Mouse (Mus musculus) gastrocnemius, postnatal 25 days (tissue): Measurements from ENCODE around the gene Klhl2. TPM values are rescaled to one million over a fixed set of nuclear protein-coding genes. Genes with fewer than 3 reads are reported as not detected.

Experiments
- DNase-seq: peaks from one replicate; pipeline ENCODE4 v3.0.0; 2022
- long read RNA-seq, 2 experiments: library from polyadenylated mRNA; stranded (forward); transcript quantifications; one replicate each; pipeline ENCODE4 v2.0.0; 2021
- total RNA-seq, 2 experiments: library from RNA; stranded (reverse); gene quantifications; 1 replicate in 1 of 2; 2 replicates in 1 of 2; pipeline ENCODE4 v1.2.3; 2021

Gene Klhl2
- total RNA-seq, result 1 to 10 TPM; 5.3 to 6.6 TPM
- long read RNA-seq, experiment 1, partial matches to known transcripts, result 1 of 5 reads
- long read RNA-seq, experiment 1, other reads (novel, unspliced or antisense), result 1 of 5 reads
- long read RNA-seq, experiment 2, transcript Klhl2-201 (15 exons, 3,412 nt), result major isoform, 6 of 7 reads
- long read RNA-seq, experiment 2, partial matches to known transcripts, result 0 of 7 reads
- long read RNA-seq, experiment 2, other reads (novel, unspliced or antisense), result 1 of 7 reads

DNA sequence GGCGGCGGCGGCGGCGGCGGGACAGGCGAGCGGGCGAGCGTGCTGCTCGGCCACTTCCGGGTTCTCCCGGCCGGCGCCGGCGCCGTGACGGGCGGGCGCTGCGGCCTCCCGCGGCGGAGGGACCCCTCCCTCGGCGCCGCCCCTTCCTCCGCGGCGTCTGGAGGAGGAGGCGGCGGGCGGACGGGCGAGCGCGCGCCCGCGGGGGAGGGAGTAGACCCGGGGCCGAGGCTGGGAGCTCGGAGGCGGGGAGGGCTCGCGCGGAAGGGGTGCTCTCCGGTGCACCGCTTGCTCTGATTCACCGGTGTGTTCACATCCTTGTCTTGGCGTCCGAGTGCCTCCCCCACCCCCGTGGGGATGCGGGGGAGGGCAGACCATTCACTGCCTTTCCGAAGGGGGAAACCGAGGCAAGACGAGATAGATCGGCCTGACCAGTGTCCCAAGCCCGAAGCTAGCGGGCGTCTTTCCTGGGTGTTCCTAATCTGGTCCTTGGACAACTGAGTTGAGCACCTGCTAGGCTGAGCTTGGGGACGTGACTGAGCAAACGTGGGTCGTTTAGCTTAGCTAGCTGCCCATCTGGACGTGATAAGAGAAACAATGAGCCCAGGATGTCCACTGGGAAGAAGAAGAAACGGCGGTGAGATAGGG, at the start of gene Klhl2:
Klhl2 (minus strand) TSS at position 121 of the 645 bp plus-strand sequence.
- DNase-seq, result peak; percentile 81

DNA sequence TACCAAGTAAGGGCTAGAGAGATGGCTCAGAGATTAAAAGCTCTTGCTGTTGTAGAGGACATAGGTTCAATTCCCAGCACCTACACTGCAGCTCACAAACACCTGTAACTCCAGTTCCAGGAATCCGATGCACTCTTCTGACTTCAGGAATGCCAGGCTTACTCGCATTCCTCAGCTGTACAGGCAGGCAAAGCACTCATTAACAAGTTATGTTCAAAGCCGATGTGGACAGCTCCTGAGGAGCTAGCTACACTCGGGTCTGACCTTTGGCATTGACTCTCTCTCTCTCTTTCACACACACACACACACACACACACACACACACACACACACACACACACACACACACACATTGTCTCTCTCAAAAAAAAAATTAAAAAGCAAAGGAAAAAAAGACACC, 48.9 kb upstream of the Klhl2 start:
- no peak for DNase-seq

DNA sequence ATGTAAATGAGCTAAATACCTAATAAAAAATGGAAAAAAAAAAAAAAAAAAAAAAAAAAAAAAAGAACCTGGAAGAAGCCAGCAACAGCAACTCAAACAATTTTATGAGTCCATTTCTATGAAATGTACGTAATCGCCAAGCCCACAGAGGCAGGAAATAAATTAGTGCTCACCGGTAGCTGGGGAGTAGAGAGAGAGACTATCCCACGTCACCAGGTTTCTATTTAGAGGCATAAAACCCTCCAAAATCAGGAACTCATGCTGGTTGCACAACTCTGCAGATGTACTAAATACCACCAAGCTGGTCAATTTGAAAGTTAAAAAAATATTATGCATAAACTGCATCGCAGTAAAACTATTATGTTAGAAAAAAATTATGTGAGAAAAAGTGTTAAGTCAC, 46.9 kb upstream of the Klhl2 start:
- no peak for DNase-seq

DNA sequence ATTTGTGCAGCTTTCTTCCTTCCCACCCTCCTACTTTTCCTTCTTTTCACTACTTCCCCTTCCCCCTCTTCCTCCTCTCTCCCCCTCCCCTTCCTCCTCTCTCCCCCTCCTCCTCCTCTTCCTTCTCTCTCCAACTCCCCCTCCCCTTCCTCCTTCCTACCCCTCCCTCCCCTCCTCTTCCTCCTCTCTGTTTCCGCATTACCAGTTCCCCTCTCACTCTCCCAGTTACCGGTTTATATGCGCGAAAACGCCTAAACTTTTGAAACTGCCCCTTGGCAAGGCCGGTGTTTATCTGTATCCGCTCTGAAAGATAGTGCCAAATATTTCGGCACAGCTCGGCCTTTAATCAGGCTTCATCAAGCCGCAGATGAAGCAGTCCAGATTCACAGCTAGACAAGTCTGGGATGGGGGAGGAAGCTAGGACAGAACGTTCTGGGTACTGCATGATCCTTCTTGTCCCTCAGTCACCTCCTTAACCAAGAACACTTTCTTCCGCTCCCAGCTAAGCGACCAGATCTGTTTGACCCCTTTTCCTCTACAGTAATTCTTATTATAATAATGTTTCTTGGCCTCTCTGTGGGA, 30.9 kb upstream of the Klhl2 start:
- DNase-seq, result peak; percentile 61

DNA sequence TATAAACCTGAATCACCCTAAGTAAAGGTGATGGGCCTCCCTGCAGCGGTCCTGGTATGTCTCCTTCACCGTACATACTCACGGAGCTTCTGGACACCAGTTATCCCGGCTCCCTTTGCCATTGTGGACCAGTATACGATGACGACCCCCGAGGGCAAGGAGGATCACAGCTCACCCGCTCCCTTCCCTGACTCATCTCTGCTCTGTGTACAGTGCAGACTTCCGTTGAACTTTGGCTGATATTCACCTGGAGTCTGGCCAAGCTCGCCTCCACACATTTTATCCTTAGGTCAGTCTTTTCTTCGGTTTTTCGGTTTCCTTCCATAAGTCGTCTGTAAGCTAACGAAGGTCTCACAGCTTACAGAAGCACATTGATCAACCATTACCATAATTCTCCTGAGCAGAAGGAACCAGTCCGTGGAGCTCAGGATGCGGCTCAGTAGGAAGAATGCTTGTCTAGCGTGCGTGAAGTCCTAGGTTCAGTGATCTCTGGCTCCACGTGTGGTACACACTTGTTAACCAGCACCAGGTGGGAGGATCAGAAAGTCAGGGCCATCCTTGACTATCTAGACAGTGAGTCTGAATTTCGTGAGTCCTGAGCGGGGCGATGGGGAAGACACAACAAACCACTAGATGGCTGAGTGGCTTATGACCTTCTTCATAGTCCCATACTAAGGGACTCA, 28.0 kb upstream of the Klhl2 start:
- DNase-seq, result no peak

DNA sequence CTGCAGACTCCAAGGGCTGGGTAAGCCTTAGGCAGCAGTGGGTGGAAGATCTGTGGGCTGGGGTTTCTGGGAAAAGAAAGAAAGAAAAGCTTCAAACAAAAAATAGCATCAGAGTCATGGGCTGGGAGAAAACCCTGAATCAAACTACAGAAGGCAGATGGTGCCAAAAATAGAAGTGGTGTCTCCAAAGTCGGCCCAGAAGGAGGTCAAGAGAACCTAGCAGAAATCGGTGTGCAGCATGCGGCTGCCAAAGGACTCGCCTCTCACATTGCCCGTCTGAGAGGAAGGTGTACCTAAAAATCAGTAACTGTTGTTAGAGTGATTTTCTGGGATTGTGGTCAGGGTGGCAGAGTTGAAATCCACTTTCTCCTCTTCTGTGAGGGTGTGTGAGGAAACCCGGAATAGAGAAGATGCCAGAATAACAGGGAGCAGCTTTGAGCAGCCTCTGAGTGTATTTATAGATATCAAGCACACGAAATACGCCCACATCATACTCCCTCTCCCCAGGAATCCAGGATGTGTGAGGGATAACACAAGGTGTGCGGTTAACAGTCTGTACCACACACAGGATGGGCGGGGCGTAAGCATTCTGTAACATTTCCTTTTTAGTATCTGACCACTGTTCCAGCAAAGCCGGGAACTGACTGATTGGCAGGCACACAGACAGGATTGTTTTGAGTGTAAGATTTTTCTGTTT, 21.8 kb upstream of the Klhl2 start:
- DNase-seq, result peak; percentile 8

DNA sequence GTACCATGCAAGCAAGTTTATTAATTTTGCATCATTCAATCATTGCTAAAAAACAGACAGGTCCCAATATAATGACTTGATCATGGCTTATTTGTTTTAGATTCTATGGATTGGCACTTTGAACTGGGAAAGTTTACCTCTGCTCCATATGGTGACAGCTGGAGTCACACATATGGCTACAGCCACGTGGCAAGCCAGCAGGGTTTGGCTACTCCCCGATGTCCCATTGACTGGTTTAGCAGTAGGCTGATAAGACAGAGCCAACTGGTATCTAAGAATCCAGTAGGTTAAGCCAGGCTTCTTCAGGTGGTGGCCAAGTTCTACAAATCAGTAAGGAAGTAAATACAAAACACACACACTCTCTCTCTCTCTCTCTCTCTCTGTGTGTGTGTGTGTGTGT, 20.4 kb upstream of the Klhl2 start:
- DNase-seq, result no peak

DNA sequence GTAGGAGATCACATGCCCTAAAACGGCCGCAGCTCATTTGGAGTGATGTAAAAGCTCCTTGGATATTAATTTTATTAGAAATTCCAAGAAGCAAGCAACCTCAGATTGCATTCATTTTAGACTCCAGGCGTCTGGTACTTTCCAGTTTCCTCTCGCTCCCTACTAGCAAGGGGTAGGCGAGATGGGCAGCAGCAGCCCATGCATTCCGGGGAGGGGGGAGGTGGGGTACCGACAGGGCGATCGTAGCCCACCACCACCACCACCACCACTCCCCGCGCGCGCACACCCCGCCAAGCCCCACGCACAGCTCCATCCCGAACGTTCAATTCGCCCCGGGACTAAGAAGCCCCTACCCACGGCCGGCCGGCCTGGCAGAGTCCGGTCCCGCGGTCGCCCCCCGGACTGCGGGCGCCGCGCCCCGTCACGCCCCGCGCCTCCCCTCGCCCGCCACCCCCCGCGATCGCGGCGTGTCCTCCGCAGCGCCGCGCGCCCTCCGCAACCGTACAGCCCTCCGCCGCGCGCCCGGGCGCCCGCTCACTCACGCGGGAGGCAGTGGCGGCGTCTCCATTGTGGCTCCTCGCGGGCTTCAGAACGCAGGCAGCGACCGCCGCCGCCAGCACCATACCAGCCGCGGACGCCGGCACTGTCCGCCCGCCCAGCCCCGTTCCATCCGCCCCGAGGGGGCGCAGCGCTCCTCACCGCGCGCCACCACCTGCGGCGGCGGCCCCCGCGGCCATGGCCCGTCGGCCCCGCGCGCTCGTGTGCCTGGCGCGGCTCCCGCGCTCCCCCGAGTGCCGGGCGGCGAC, 523 bp downstream of the Klhl2 start:
- no peak for DNase-seq

DNA sequence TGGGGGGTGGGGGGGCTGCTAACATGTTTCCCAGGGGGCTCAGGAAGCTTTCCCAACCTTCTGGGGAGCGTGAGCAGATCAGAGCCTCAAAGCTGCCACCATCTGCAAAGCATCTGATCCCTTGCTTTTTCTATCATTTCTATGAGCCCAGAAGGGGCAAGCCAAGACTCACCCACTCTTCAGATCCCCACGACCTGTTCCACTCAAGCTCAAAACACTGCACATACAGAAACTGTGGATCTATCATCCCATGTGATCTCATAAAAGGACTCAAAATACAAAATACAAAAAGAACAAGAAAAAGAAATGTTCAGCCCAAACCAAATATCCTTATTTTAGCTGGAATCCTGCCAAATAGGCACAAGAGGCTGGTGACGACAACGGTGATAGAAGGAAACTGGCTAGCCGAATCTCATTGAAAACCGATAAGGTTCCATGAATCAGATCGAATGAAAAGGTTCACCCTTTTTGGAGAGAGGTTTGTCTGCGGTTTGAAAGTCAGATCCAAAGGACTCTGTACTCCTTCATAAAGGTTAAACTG, 1.5 kb downstream of the Klhl2 start:
- no peak for DNase-seq

DNA sequence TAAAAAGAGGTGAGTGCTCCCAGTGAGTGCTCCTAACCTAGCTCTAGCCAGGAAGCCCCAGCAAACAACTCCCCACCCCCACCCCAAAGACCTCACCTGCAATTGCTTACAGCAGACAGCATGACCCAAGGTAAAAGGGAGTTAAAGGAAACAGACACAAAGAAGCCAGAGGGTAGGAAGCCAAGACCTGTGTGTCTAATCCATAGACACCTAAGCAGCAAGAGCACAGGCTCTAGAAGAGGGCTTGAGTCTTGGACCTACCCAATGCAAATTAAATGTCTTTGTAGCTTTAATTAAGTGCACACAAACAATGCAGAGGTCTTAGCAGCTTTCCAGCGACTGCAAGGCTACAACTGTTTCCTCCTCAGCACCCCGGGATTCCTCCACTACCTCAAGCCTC, 2.2 kb downstream of the Klhl2 start:
- no peak for DNase-seq

DNA sequence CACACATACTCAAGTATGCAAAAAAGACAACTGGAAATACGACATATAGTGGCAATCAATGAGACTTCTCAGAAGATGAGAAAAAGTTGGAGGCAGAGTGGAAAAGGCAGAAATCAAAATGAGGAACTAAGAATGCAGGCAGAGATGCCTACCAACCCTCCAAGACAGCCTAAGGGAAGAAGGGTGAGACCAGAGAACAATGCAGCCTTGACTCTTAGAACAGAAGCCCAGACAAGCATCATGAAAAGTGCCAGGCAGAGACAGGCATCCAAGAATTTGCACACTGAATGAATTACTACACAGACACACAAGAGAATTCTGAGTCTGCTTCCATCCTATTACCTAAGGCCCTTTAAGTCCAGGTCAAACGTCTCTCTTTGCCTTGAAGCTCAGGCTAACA, 2.6 kb downstream of the Klhl2 start:
- no peak for DNase-seq

DNA sequence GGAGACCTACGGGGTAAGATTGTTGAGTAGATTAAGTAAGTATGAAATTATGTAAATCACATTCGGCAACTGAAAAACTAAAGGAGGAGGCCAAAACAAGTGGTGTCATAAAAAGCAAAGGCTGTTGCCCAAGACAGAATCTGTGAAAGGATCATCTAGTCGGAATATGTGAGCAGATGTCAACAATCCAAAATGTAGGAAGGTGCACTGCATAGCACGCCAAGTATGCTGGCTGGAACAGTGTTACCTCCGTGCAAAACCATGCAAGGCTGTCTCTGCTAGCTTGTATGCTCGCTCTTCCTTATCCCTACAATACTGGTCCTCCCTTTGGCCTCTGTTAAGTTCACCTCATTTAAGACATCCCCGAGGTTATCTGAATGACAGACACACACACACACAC, 4.5 kb downstream of the Klhl2 start:
- DNase-seq, result no peak

DNA sequence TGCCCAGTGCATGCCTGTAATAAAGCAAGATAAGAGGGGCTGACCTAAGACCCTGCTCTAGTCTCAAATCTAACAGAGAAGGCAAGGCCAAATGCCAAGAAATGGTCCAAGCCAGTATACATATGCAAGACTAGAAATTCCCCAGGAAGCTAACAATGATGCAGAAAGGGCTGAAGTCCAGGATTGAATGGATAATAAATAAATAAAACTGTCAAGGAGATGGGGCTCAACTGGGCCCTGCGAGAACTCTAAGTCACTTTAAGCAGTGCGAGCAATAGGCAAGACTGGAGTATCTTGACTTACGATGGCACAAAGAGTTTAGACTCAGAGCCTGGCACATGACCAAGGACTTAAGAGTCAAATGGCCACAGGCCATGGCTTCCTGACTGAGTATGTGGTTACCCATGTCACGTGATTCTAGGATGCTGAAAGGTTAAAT, 5.8 kb downstream of the Klhl2 start:
- DNase-seq, result no peak

DNA sequence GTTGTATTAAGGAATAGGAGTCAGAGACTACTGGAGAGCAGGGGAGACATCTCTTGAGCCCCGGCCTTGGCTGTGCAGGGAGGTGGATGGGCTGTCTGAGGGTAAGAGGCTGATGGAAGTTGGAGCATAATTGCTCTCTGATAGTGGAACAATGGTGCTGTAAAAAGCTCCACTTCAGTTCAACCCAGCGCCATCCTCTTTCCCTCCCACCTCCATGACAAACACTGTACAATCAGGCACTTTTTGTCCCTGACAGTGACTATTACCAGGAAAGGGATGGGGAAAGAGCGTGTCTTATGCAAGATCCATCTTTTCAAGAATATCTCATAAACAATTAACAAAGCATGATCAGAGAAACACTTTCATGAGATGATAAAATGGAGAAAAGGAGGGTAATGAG, 6.6 kb downstream of the Klhl2 start:
- DNase-seq, result no peak

DNA sequence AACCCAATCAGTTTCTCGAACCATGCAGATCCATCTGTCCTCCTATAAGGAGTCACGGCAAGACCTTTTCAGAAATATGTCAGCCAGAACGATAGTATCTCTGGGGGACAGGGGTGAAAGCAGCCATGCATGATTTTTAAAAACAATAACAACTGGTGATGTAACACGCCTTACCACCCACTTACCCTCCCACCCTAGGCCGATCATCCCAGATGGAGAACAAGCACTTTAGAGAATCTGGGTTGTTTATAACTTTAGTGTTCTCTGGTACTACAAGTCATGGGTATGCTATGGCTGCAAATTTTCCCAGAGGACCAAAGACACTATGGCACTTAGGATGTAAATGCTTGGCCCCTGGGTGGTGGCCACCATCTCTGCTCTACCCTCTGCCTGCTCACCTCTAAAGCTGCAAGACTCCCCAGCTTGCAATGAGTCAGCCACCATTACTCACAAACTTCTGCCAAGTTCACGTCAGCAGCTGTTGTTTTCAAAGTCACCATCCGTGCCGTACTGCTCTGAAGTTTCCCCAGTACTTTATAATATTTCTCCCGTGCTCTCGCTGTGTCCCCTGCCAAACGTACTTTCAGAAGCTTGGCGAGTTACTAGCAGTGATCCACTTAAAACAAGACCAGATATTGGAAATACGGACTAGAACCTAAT, 7.9 kb downstream of the Klhl2 start:
- no peak for DNase-seq

DNA sequence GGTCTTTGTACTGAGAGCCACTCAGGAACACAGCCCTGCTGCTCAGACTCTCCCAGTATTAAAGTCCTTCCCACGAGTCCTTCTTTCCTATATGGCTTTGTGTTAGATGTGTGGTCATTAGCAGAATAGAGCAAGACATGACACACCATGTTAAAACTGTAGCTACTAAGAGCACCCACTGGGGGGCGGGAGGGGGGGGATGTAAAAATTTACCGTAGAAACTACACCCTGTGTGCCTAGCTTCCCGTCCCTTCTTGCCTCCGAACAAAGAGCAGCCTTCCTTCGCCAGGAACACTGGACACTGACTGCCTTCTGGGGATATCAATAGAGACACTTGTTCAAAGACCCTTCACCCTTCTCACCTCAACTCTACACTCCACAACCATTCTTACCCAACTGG, 10.2 kb downstream of the Klhl2 start:
- no peak for DNase-seq

DNA sequence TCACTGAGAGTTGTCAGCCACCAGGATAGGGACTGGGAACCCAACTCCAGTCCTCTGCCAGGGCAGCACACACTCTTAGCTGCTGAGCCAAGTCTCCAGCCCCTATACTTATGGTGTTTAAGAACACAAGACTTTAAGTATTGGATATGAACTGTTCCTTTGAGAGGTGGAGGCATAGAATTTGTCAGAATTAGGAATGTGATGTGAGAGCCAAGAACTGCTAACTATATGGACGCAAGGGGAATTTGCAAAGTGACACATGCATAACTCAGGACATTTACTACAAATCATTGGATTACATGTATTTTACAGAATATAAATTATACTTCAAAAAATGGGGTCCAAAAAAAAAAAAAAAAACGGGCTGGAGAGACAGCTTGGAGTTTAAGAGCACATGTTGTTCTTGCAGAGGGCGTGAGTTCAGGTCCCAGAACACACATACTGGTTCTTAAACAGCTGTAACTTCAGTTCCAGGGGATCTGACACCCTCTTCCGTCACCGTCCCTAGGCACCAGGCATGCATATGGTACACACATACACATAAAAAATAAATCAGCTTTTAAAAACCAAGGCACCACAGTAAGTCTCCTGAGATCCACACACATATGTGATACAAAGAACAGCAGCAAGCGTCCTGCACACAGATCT, 14.2 kb downstream of the Klhl2 start:
- no peak for DNase-seq

DNA sequence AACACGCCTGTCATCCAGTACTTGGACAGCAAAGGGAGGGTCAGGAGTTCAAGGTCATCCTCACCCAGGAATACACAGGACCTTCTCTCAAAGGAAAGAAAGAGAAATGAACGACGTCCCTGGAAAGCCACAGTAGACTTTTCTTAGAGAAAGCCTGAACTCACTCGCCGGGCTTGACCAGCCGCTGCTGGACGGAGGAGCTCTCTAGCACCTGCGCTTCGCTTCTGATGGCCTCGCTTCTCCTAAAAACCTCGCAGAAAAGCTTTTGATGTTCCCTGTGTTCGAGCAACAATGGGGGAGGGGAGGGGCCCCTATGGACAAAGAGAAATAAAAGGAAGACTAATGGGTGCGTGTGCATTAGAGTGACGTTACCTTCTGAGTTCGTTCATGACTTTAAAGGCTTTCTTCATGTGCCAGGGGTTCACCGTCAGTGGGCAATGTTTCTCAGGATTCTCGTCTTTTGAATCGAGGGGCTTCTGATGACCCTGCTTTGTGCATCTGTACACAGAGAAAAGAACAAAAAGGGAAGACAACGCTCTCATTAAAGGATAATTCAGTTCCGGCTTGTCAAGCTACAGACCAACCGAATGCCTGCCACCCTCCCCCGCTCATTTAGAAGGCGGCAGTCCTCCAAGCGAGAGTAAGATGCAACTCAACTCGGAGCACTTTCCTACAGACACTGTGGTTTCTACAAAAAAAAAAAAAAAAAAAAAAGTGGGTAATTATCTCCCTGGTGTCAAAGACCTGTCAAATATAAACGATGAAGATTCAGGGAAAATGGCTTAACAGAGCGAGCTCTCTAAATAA, 15.5 kb downstream of the Klhl2 start:
- no peak for DNase-seq

DNA sequence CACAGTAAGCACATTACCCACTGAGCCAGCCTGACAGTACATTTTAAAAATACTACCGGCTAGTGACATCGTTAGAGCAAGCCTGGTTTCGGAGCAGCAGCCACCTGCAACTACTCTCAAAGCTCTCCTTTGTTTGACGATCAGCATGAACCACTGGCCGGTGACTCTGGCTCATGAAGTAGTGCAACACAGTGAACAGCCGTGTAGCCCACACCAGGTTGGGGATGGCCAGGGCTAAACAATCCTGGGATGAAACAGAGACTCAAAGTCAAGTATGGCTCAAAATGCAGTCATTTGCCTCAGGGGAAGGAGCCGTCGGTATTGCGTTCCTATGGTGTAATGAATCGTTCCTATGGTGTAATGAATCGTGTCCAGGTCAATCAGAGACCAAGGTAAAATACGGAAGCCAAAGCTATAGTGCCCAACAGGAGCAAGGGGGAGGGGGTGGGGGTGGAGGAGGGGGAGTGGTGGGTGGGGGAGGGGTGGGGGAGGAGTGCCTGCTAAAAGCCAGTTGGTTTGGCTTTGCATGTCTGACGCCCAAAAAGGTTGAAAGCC, 17.2 kb downstream of the Klhl2 start:
- no peak for DNase-seq
